Mouse (Mus musculus) forebrain, embryonic 11.5 days (tissue): Measurements from ENCODE around the gene Rnf208. TPM values are rescaled to one million over a fixed set of nuclear protein-coding genes. Genes with fewer than 3 reads are reported as not detected.
A peak's percentile ranks its signal among the peaks of the same experiment; 100 is the strongest.

Experiments used
- ATAC-seq: fragments of 200-750 bp; cut with Nextera tagmentation; replicated peaks from 2 replicates; pipeline ENCODE4 v1.8.0; 2017; ENCODE audit warnings: moderate TSS enrichment; ENCODE audit not compliant: low FRiP score
- DNase-seq: peaks from one replicate; pipeline ENCODE4 v3.0.0-alpha.2; 2017; ENCODE audit warnings: low spot score
- H3K27ac ChIP-seq: fragments of 300-500 bp; sonication (generic); 2 replicates; pipeline ENCODE4 v1.5.1; 2014; ENCODE audit warnings: low read depth, low read length
- H3K27me3 ChIP-seq: fragments of 300-500 bp; sonication (generic); 2 replicates; pipeline ENCODE4 v1.6.1; 2014; ENCODE audit warnings: mild to moderate bottlenecking, low read length, mixed read lengths; ENCODE audit not compliant: control insufficient read depth, insufficient read depth
- H3K36me3 ChIP-seq: fragments of 300-500 bp; sonication (generic); 2 replicates; pipeline ENCODE4 v1.6.1; 2014; ENCODE audit warnings: mild to moderate bottlenecking, low read length, moderate library complexity, mixed read lengths; ENCODE audit not compliant: control insufficient read depth, insufficient read depth
- H3K4me1 ChIP-seq: fragments of 300-500 bp; sonication (generic); replicated peaks from 2 replicates; pipeline ENCODE4 v1.6.1; 2014; ENCODE audit warnings: low read length, mixed read lengths; ENCODE audit not compliant: control insufficient read depth, insufficient read depth
- H3K4me2 ChIP-seq: fragments of 300-500 bp; sonication (generic); 2 replicates; pipeline ENCODE4 v1.6.1; 2014; ENCODE audit warnings: low read depth, mild to moderate bottlenecking, low read length, moderate library complexity, mixed read lengths; ENCODE audit not compliant: severe bottlenecking
- H3K4me3 ChIP-seq: fragments of 300-500 bp; sonication (generic); 2 replicates; pipeline ENCODE4 v1.5.1; 2014; ENCODE audit warnings: low read depth, low read length
- H3K9ac ChIP-seq: fragments of 300-500 bp; sonication (generic); 2 replicates; pipeline ENCODE4 v1.6.1; 2014; ENCODE audit warnings: low read length
- H3K9me3 ChIP-seq: fragments of 300-500 bp; sonication (generic); 2 replicates; pipeline ENCODE4 v1.6.1; 2016; ENCODE audit warnings: low read length, mixed read lengths; ENCODE audit not compliant: control insufficient read depth
- WGBS: fragments of 180-500 bp; shearing (Covaris S2); extraction: QIAGEN DNeasy Blood & Tissue Kit; methylation state at CpG from one replicate; pipeline ENCODE4 v1.1.7; 2014; 5-methylcytosine and 5-hydroxymethylcytosine counted together
- polyA plus RNA-seq: library from polyadenylated mRNA; unstranded; fragments of >200 nt; fragmentation: Nextera tagmentation; extraction: Ambion mirVana; gene quantifications from 2 replicates; pipeline ENCODE4 v1.2.1, GENCODE M21; 2014

Gene Rnf208
- polyA plus RNA-seq, 1 experiment from 2014 or later = 33.0 TPM

GRCm38 (mm10) chr2:25287927-25288649, 46.0 kb downstream of the Rnf208 start, which contains the start of gene Tmem210:
Gene Tmem210, plus strand, starts transcription at chr2:25288145.
- H3K27me3 ChIP-seq = peaks cover 52% of the 10 kb centered on the region
- DNase-seq (no peak), ATAC-seq (no peak)
- H3K4me2 ChIP-seq = no peak within 1 kb of the TSS
- peaks cover 7% of the 10 kb centered on the region; the same call in 1 of the 2 replicates for H3K36me3 ChIP-seq
- H3K9ac ChIP-seq = no peak within 1 kb of the TSS
- H3K27ac ChIP-seq = no peak within 1 kb of the TSS
- H3K4me1 ChIP-seq = peaks cover 3% of the 10 kb centered on the region; the same call in 1 of the 2 replicates
- WGBS = 82% methylated on average over 6 of the region's 6 CpGs
- no peaks in the 10 kb centered on the region for H3K9me3 ChIP-seq
- H3K4me3 ChIP-seq = no peak within 1 kb of the TSS

GRCm38 (mm10) chr2:25288734-25289345, 46.8 kb downstream of the Rnf208 start:
- H3K4me3 ChIP-seq = no peak overlapping the region
- WGBS = 79% methylated on average over 7 of the region's 7 CpGs
- H3K27ac ChIP-seq = no peak overlapping the region
- peaks cover 7% of the 10 kb centered on the region; the same call in 1 of the 2 replicates for H3K36me3 ChIP-seq
- H3K9me3 ChIP-seq = no peaks in the 10 kb centered on the region
- H3K9ac ChIP-seq = no peak overlapping the region
- no peak overlapping the region for H3K4me2 ChIP-seq
- DNase-seq = no peak
- peaks cover 3% of the 10 kb centered on the region; the same call in 1 of the 2 replicates for H3K4me1 ChIP-seq
- no peak for ATAC-seq
- H3K27me3 ChIP-seq = peaks cover 52% of the 10 kb centered on the region

DNA sequence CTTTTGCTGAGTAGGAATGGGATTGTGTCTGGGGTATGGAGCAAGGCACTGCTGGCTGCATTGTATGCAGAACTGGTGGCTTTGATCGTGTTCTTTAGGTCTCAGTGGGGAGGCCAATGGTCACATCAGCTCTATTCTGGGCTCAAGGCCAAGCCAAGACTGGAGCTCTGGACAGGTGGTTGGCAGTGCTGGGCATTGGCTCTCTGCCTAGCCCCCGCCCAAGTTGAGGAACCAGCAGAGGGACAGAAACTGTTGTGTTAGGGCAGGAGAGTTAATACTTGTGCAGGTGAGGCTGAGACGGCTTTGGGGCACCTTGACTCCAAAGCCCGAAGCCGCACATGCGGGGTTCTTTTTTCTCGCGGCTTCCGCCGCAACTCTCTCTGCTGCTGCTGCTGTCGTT, 47.6 kb downstream of the Rnf208 start, which contains the start of gene Lrrc26:
Gene Lrrc26, plus strand, starts transcription at position 265 of the 400 bp plus-strand sequence.
- no peak for DNase-seq
- Histone ChIP-seq H3K4me2 (no peak within 1 kb of the TSS), H3K36me3 (peaks cover 5% of the 10 kb centered on the region; the same call in 1 of the 2 replicates), H3K4me1 (peaks cover 3% of the 10 kb centered on the region; the same call in 1 of the 2 replicates), H3K27me3 (peaks cover 52% of the 10 kb centered on the region), H3K9ac (no peak within 1 kb of the TSS), H3K4me3 (no peak within 1 kb of the TSS), H3K27ac (no peak within 1 kb of the TSS), H3K9me3 (no peaks in the 10 kb centered on the region)
- ATAC-seq = no peak
- WGBS = 10% methylated on average over 11 of the region's 11 CpGs

GRCm38 (mm10) chr2:25290101-25290815, 48.2 kb downstream of the Rnf208 start:
- H3K4me2 ChIP-seq = no peak overlapping the region

DNA sequence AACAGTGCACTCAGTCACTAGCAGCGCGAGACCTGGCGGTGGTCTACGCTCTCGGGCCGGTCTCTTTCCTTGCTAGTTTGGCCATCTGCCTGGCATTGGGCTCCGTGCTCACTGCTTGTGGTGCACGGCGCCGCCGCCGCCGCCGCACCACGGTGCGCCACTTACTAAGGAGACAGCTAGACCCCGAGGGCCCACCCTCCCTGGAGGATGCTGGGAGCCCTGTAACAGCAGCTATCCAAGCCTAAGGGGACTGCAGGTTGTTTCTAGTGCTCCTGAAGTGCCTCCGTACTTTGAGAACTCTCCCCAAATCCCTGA, 48.7 kb downstream of the Rnf208 start:
- no peak overlapping the region for H3K4me3 ChIP-seq
- H3K9ac ChIP-seq = no peak overlapping the region
- 2% methylated on average over 18 of the region's 18 CpGs for WGBS
- no peak overlapping the region for H3K4me2 ChIP-seq
- H3K27me3 ChIP-seq = peaks cover 52% of the 10 kb centered on the region
- ATAC-seq (no peak), DNase-seq (no peak)
- H3K27ac ChIP-seq = no peak overlapping the region
- peaks cover 2% of the 10 kb centered on the region; the same call in 1 of the 2 replicates for H3K36me3 ChIP-seq
- peaks cover 3% of the 10 kb centered on the region; the same call in 1 of the 2 replicates for H3K4me1 ChIP-seq
- no peaks in the 10 kb centered on the region for H3K9me3 ChIP-seq

More at GRCm38 (mm10) chr2:25290101-25290815, 48.2 kb downstream of the Rnf208 start:
- WGBS = 1% methylated on average over 54 of the region's 54 CpGs
- no peak for ATAC-seq
- Histone ChIP-seq H3K36me3 (peaks cover 3% of the 10 kb centered on the region; the same call in 1 of the 2 replicates), H3K4me1 (peaks cover 3% of the 10 kb centered on the region; the same call in 1 of the 2 replicates), H3K27me3 (peaks cover 52% of the 10 kb centered on the region), H3K4me3 (no peak overlapping the region), H3K27ac (no peak overlapping the region), H3K9ac (no peak overlapping the region), H3K9me3 (no peaks in the 10 kb centered on the region)
- DNase-seq = no peak

- H3K9ac ChIP-seq = no peak overlapping the region
These were observed 49.4 kb downstream of the Rnf208 start for GRCm38 (mm10) chr2:25291184-25292053.

DNA sequence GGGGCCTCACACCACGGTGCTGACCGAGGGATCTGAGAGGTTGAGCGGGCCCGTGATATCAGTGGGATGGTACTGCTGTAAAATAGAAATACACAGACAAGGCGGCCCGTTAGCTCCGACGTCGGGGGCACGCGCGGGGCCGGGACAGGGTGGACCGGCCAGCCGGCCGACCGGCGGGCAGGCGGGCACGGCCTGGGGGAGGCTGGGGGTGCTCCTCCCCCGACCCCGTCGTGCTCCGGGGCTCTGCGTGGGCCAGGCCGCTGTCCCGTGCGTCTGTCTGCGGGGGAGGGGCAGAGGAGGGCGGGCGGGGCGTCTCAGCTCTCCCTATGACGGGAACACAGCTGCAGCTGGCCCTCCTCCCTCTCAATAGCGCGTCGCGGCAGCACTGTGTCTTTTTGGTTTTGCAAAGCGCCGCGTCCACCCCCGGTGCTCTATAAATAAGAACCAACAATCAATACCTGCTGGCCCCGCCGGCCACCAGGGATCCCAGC, 50.0 kb downstream of the Rnf208 start:
- Histone ChIP-seq H3K27me3 (peaks cover 52% of the 10 kb centered on the region), H3K4me1 (peaks cover 3% of the 10 kb centered on the region; the same call in 1 of the 2 replicates), H3K4me3 (peak overlapping the region; percentile 15), H3K27ac (no peak overlapping the region), H3K4me2 (peak overlapping the region; percentile 26; the same call in 1 of the 2 replicates), H3K36me3 (no peaks in the 10 kb centered on the region), H3K9me3 (no peaks in the 10 kb centered on the region), H3K9ac (peak overlapping the region; percentile 37; the same call in 1 of the 2 replicates)
- WGBS = 6% methylated on average over 40 of the region's 43 CpGs
- DNase-seq = no peak
- no peak for ATAC-seq

More at GRCm38 (mm10) chr2:25291184-25292053, 49.4 kb downstream of the Rnf208 start:
- Histone ChIP-seq H3K9me3 (no peaks in the 10 kb centered on the region), H3K4me1 (peaks cover 3% of the 10 kb centered on the region; the same call in 1 of the 2 replicates), H3K4me3 (no peak overlapping the region), H3K4me2 (peak overlapping the region; percentile 26; the same call in 1 of the 2 replicates), H3K27ac (no peak overlapping the region), H3K27me3 (peaks cover 52% of the 10 kb centered on the region), H3K36me3 (no peaks in the 10 kb centered on the region)
- 6% methylated on average over 31 of the region's 32 CpGs for WGBS
- ATAC-seq (peak; percentile 25; the same call in 1 of the 2 replicates), DNase-seq (no peak)
